Comparison of ENCODE assay signal across 8 mouse cellular contexts in genomic region chr11:72446311-72447105, GRCm38 (mm10). TPM values are rescaled to one million over a fixed set of nuclear protein-coding genes. Genes with fewer than 3 reads are reported as not detected.
A peak's percentile ranks its signal among the peaks of the same experiment; 100 is the strongest.
DNase-seq lines count a peak whose midpoint lies in the region; ATAC-seq and TF ChIP-seq lines count a peak whose summit lies in the region.
"Had no signal": no experiment of that assay in that cellular context is flagged by ENCODE, and none has a peak within 500 bp of the region (broad histone marks: within the 10 kb centered on the region; RNA-seq: fewer than 3 reads in every experiment).

No protein-coding gene starts in this region.

- H3K9ac ChIP-seq in limb, embryonic 14.5 days (ENCODE audit: low read depth, low read length, severe bottlenecking) = no peak overlapping the region

- peaks cover 6% of the 10 kb centered on the region for H3K4me1 ChIP-seq in limb, embryonic 14.5 days (ENCODE audit: control insufficient read depth, insufficient read depth, low read length)

- H3K27ac ChIP-seq in limb, embryonic 14.5 days (replicated peaks; ENCODE audit: low read depth, low read length) = no peak overlapping the region

- H3K9me3 ChIP-seq in limb, embryonic 14.5 days (ENCODE audit: control insufficient read depth, low read length) = no peaks in the 10 kb centered on the region

- H3K27me3 ChIP-seq in limb, embryonic 14.5 days (ENCODE audit: control insufficient read depth, insufficient read depth, low read length) = no peaks in the 10 kb centered on the region

- peaks cover 92% of the 10 kb centered on the region for H3K36me3 ChIP-seq in limb, embryonic 14.5 days (ENCODE audit: control insufficient read depth, insufficient read depth, low read length)

- no peak overlapping the region for H3K4me2 ChIP-seq in limb, embryonic 14.5 days (replicated peaks; ENCODE audit: low read depth, low read length, severe bottlenecking)

- ATAC-seq in limb, embryonic 14.5 days (ENCODE audit: low FRiP score, low read depth) = no peak

- H3K4me3 ChIP-seq in limb, embryonic 14.5 days (replicated peaks; ENCODE audit: low read length) = no peak overlapping the region

- no peak for TF ChIP-seq POLR2A in limb, embryonic 14.5 days (IDR thresholded peaks at IDR 0.05; ENCODE audit: borderline replicate concordance, extremely low read depth, insufficient read depth, insufficient read length)

- WGBS in limb, embryonic 14.5 days = 94% methylated on average over 6 of the region's 6 CpGs

- peak; percentile 64 to 68 for DNase-seq in layer of hippocampus, postnatal 10 days (ENCODE audit: low spot score in 2 of 2)
- DNase-seq in layer of hippocampus, adult 8-10 months (ENCODE audit: low spot score in 2 of 2) = no peak
- peak; percentile 91 for DNase-seq in ES-CJ7 (ENCODE audit: low read depth, low spot score)
- peak; percentile 44 to 59 for DNase-seq in adrenal gland, postnatal 36 days
- DNase-seq in limb, embryonic 14.5 days (ENCODE audit: low spot score) = peak; percentile 31
- DNase-seq in spleen, postnatal 10 days (ENCODE audit: low spot score in 2 of 2) = peak; percentile 43 to 80
- no peak for DNase-seq in layer of hippocampus, adult 9-10 months (ENCODE audit: low spot score)

RNA-seq across cellular contexts. Expression of gene Mybbp1a, which starts 5.4 kb away (rescaled TPM):
- 10 to 100 TPM; 50.2 to 55.0 TPM for total RNA-seq in layer of hippocampus, postnatal 10 days (2021)
- 10 to 100 TPM; 55.2 to 64.5 (median 57.8) TPM for total RNA-seq in layer of hippocampus, adult 8-10 months (2022)
- total RNA-seq in adrenal gland, postnatal 36 days (2021) = 100 to 1,000 TPM in 1 of 2 experiments, 10 to 100 TPM in 1; 86.3 to 101 TPM
- 103 and 110 TPM in 2 replicates for polyA plus RNA-seq in limb, embryonic 14.5 days (2012; rRNA removed)
- polyA plus RNA-seq in limb, embryonic 14.5 days (2014; fragmentation: Nextera tagmentation; extraction: Ambion mirVana) = 123 and 127 TPM in 2 replicates

RNA-seq across cellular contexts. Expression of gene Ggt6, which starts 11.2 kb away (rescaled TPM):
- total RNA-seq in layer of hippocampus, postnatal 10 days (2021) = not detected
- under 1 TPM in 1 of 4 experiments, not detected in 3; 0.23 TPM for total RNA-seq in layer of hippocampus, adult 8-10 months (2022)
- total RNA-seq in adrenal gland, postnatal 36 days (2021) = 1 to 10 TPM in 1 of 2 experiments, under 1 TPM in 1; 0.79 to 5.3 TPM
- 4.6 and 4.9 TPM in 2 replicates for polyA plus RNA-seq in limb, embryonic 14.5 days (2012; rRNA removed)
- 4.8 and 5.9 TPM in 2 replicates for polyA plus RNA-seq in limb, embryonic 14.5 days (2014; fragmentation: Nextera tagmentation; extraction: Ambion mirVana)
- total RNA-seq: heart, adult 18-20 months had no signal

RNA-seq across cellular contexts. Expression of gene Smtnl2, which starts 35.0 kb away (rescaled TPM):
- 1 to 10 TPM; 4.5 to 5.0 TPM for total RNA-seq in layer of hippocampus, postnatal 10 days (2021)
- 1 to 10 TPM; 1.3 to 3.9 (median 2.0) TPM for total RNA-seq in layer of hippocampus, adult 8-10 months (2022)
- 1 to 10 TPM; 1.7 to 2.4 TPM for total RNA-seq in adrenal gland, postnatal 36 days (2021)
- polyA plus RNA-seq in limb, embryonic 14.5 days (2012; rRNA removed) = 23.9 and 24.2 TPM in 2 replicates
- 31.9 and 33.2 TPM in 2 replicates for polyA plus RNA-seq in limb, embryonic 14.5 days (2014; fragmentation: Nextera tagmentation; extraction: Ambion mirVana)

RNA-seq across cellular contexts. Expression of gene Spns2, which starts 43.2 kb away (rescaled TPM):
- total RNA-seq in layer of hippocampus, postnatal 10 days (2021) = 10 to 100 TPM; 58.4 to 59.6 TPM
- 100 to 1,000 TPM in 1 of 4 experiments, 10 to 100 TPM in 3; 84.0 to 104 (median 92.3) TPM for total RNA-seq in layer of hippocampus, adult 8-10 months (2022)
- total RNA-seq in adrenal gland, postnatal 36 days (2021) = 1 to 10 TPM; 2.2 to 3.4 TPM
- 15.9 and 16.6 TPM in 2 replicates for polyA plus RNA-seq in limb, embryonic 14.5 days (2012; rRNA removed)
- 5.9 and 6.3 TPM in 2 replicates for polyA plus RNA-seq in limb, embryonic 14.5 days (2014; fragmentation: Nextera tagmentation; extraction: Ambion mirVana)

Comparison
In these comparisons a context has a peak if more than half of its experiments do, and no peak if none do; other contexts are left out.
1. DNase-seq: peak in layer of hippocampus, postnatal 10 days (2 of 2), ES-CJ7 (single experiment), adrenal gland, postnatal 36 days (2 of 2), limb, embryonic 14.5 days (single experiment) and spleen, postnatal 10 days (2 of 2); none in layer of hippocampus, adult 8-10 months (0 of 2) and layer of hippocampus, adult 9-10 months (single experiment).